Mouse (Mus musculus) heart, adult 2 months (tissue): ENCODE results near the gene Pip4p1. TPM values are rescaled to one million over a fixed set of nuclear protein-coding genes. Genes with fewer than 3 reads are reported as not detected.
"Not testable (repeated sequence)": the region's sequence is repeated elsewhere in the genome, so short reads cannot be mapped to it uniquely, and the experiment has no call there.

Experiments used
- DNase-seq, 2 experiments: peaks; one replicate each; pipeline ENCODE4 v3.0.0; 2021
- H3K27ac ChIP-seq: fragments of 200-600 bp; 2 replicates; pipeline ENCODE4 v1.8.1; 2022
- H3K27me3 ChIP-seq: fragments of 200-500 bp; 2 replicates; pipeline ENCODE4 v1.6.1; 2012; ENCODE audit warnings: mild to moderate bottlenecking, low read length, inconsistent platforms, mixed read lengths; ENCODE audit not compliant: control insufficient read depth, insufficient read depth
- H3K36me3 ChIP-seq: fragments of 200-500 bp; 2 replicates; pipeline ENCODE4 v1.6.1; 2012; ENCODE audit warnings: low read length, inconsistent platforms; ENCODE audit not compliant: control insufficient read depth, insufficient read depth
- H3K4me1 ChIP-seq: fragments of 200-500 bp; 2 replicates; pipeline ENCODE4 v1.6.1; 2011; ENCODE audit warnings: low read length; ENCODE audit not compliant: control insufficient read depth, insufficient read depth
- H3K4me3 ChIP-seq: fragments of 200-600 bp; 2 replicates; pipeline ENCODE4 v1.8.1; 2022
- H3K79me2 ChIP-seq: fragments of 200-500 bp; replicated peaks from 2 replicates; pipeline ENCODE4 v1.6.1; 2012; ENCODE audit warnings: mild to moderate bottlenecking, inconsistent platforms, low read length, moderate library complexity, mixed read lengths; ENCODE audit not compliant: control insufficient read depth, insufficient read depth
- H3K9ac ChIP-seq: fragments of 200-500 bp; 2 replicates; pipeline ENCODE4 v1.6.1; 2012; ENCODE audit warnings: low read depth, mild to moderate bottlenecking, control low read depth, inconsistent platforms, low read length, mixed read lengths
- CTCF ChIP-seq: fragments of 200-600 bp; IDR thresholded peaks from 2 replicates; pipeline ENCODE4 v1.8.1; 2022; ENCODE audit warnings: antibody characterized with exemption, mild to moderate bottlenecking, moderate library complexity
- EP300 ChIP-seq: fragments of 200-500 bp; IDR thresholded peaks from 2 replicates; pipeline ENCODE4 v1.6.1; 2011; ENCODE audit warnings: low read depth, low read length, control low read depth; ENCODE audit not compliant: insufficient read depth
- POLR2A ChIP-seq: fragments of 200-500 bp; IDR thresholded peaks from 2 replicates; pipeline ENCODE4 v1.6.1; 2011; ENCODE audit warnings: mild to moderate bottlenecking, low read depth, low read length, control low read depth; ENCODE audit not compliant: insufficient read depth
- WGBS: fragments of 180-500 bp; shearing (Covaris S2); methylation state at CpG from one replicate; pipeline ENCODE4 v1.1.7; 2018; 5-methylcytosine and 5-hydroxymethylcytosine counted together
- intact Hi-C: fragments of 180-260 bp; cut with DNase I; formaldehyde crosslinking; loops from one replicate; pipeline ENCODE4 v1.15.1; 2025
- polyA plus RNA-seq: library from polyadenylated mRNA; depleted of rRNA; stranded (reverse); fragments of >200 nt; gene quantifications from 2 replicates; pipeline ENCODE4 v1.2.3, GENCODE M21; 2012
- total RNA-seq, 2 experiments: library from RNA; stranded (reverse); gene quantifications; 2 replicates each; pipeline ENCODE4 v1.2.3; 2021

Pip4p1 gene
- total and polyA plus RNA-seq, 3 experiments: 18.6 to 30.5 (median 27.8) TPM

DNA sequence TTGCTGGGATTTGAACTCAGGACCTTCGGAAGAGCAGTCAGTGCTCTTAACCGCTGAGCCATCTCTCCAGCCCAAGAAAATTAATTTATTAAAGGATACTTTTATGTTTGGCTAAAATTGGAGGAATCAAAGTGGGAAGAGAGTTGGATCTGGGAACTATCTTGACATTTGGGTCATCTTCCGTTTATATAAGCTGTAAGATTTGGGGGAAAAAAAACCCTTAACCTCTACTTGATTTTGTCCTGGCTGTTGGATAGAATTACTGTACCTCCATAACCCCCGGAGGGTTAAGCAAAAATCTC, 25.9 kb downstream of the Pip4p1 start:
- no peaks in the 10 kb centered on the region for H3K4me1 ChIP-seq
- H3K4me3 ChIP-seq: no peak overlapping the region
- H3K27me3 ChIP-seq: no peaks in the 10 kb centered on the region
- no peak overlapping the region for H3K27ac ChIP-seq
- no peaks in the 10 kb centered on the region for H3K79me2 ChIP-seq
- DNase-seq: no peak
- intact Hi-C loops: no loop called here
- TF ChIP-seq POLR2A (no peak), EP300 (no peak), CTCF (no peak)
- no peaks in the 10 kb centered on the region for H3K36me3 ChIP-seq
- 90% methylated on average over 4 of the region's 4 CpGs for WGBS
- no peak overlapping the region for H3K9ac ChIP-seq

DNA sequence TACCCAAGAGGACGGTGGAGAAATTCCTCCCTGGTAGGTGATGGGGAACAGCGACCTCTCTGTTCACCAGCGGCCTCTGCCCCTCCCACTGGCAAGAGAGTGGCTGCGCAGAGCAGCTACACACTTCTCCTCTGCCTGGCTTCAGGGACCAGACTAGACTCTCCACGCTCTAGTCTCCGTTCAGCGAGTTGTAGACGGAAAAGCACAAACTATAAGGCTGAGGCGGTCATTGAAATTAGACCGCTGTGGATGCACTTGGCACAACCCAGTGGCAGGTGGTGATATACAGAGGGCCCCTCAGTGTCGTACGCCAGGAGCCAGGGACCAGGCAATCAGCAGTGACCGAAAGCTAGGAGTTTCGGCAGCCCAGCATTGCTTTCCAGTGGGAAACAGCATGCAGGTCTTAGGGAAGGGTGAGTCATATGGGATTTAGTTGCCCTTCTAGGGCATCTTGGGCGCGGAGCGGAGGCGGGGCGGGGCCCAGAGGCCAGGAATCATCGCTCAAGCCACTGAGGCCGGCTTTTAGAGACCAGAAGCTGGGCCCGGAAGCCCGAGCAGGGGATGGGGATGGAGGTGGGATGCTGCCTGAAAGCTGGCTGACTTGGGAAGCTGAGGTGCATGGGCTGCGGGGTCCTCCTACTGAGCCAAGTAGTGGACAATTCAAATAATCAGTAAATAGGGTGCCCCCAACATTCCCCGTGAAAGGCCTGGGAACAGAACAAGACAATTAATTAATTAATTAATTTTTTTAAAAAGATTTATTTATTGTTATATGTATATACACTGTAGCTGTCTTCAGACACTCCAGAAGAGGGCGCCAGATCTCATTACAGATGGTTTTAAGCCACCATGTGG, 26.5 kb downstream of the Pip4p1 start:
- Histone ChIP-seq H3K4me1 (no peaks in the 10 kb centered on the region), H3K4me3 (peak overlapping the region; percentile 32; the same call in 1 of the 2 replicates), H3K36me3 (no peaks in the 10 kb centered on the region), H3K9ac (peak overlapping the region; percentile 21), H3K27me3 (no peaks in the 10 kb centered on the region), H3K27ac (no peak overlapping the region), H3K79me2 (no peaks in the 10 kb centered on the region)
- peak; percentile 42 to 50 for DNase-seq
- TF ChIP-seq POLR2A (no peak), CTCF (peak; percentile 60), EP300 (no peak)
- 14% methylated on average over 26 of the region's 26 CpGs for WGBS
- intact Hi-C loops: no loop called here

DNA sequence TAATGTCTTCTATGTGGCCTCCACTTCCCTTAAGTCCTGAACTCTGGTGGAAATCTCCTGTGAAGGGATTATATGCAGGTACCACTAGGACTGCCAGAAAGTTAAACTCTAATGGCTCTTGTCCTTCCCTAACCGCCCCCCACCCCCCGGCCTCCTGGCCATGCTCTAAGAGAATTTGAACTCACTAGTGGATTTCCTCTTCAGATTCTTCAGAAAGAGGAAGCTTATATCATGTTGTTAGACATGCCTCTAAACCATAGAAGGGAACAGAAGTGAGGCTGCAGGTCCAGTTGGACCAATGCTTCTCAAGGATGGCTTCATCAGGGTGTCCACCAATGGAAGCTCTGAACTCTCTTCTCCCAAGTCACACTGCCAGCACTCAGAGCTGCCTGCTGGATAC, 32.7 kb downstream of the Pip4p1 start:
- WGBS: 87% methylated on average over 2 of the region's 2 CpGs
- peak overlapping the region; percentile 91; the same call in 1 of the 2 replicates for H3K27ac ChIP-seq
- H3K4me1 ChIP-seq, H3K4me3 ChIP-seq, DNase-seq, H3K9ac ChIP-seq, H3K27me3 ChIP-seq, intact Hi-C loops, H3K79me2 ChIP-seq, H3K36me3 ChIP-seq: not testable (repeated sequence)

DNA sequence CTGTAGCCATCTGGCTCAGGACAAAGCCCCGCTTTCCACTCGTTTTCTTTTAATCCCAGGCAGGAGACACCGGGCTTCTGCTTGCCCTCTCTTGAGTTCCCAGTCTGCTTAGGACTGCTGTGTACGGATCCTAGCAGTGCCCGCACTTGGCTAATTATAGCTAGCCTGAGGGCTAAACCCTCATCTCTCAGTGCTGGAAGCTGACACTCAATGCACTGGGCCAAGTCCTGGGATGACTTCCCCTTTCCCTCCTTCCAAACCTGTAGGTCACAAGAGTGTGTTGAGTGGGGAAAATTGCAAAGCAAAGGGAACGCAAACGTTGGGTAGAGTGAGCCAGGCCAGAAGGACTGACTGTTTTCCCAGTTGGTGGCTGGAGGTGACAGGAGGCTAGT, 33.3 kb downstream of the Pip4p1 start, which contains the start of gene Klhl33:
TSS of gene Klhl33 (minus strand) at position 134 of the 392 bp plus-strand sequence.
- peak; percentile 54; the same call in 1 of the 2 replicates for TF ChIP-seq EP300
- TF ChIP-seq POLR2A: peak; percentile 62; the same call in 1 of the 2 replicates
- no peak for TF ChIP-seq CTCF
- intact Hi-C loops: no loop called here
- no peaks in the 10 kb centered on the region for H3K27me3 ChIP-seq
- peaks cover 4% of the 10 kb centered on the region for H3K4me1 ChIP-seq
- DNase-seq: peak; percentile 52 to 57
- peak within 1 kb of the TSS; percentile 91 for H3K27ac ChIP-seq
- H3K36me3 ChIP-seq: no peaks in the 10 kb centered on the region
- H3K9ac ChIP-seq: peak within 1 kb of the TSS; percentile 41
- no peaks in the 10 kb centered on the region for H3K79me2 ChIP-seq
- 33% methylated on average over 7 of the region's 7 CpGs for WGBS
- peak within 1 kb of the TSS; percentile 32 for H3K4me3 ChIP-seq

DNA sequence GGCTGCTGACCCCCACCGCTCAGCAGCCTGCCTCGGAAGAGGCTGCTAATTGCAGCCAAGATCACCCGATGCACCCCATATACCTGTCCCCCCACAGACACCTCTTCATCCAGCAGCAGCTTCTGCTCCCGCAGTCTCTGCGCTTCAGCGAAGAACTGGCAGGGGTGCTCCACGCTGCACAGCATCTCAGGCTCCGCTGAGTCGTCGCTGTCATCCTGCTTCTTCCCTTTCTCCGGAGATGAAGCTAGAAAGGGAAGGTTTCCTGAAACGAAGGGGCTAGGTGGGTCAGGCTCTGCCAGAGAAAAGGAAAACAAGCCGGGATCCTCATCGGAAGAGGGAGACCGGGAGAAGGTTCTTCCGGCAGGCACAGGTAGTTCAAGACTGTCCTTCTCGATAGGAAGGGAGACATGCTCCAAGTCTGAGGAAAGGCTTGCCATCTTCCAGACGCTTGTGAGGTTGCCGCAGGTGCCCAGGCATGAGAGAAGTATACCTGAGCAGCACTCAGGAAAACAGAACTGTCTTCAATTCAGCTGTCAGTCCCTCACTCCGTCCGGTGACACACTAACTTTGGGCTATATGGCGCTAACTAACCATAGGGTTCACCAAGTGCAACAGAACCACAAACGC, 33.8 kb downstream of the Pip4p1 start:
- Histone ChIP-seq H3K9ac (peak overlapping the region; percentile 41), H3K27ac (peak overlapping the region; percentile 91), H3K27me3 (no peaks in the 10 kb centered on the region), H3K79me2 (no peaks in the 10 kb centered on the region), H3K4me3 (peak overlapping the region; percentile 32), H3K4me1 (peaks cover 4% of the 10 kb centered on the region), H3K36me3 (no peaks in the 10 kb centered on the region)
- intact Hi-C loops: no loop called here
- TF ChIP-seq EP300 (no peak), POLR2A (no peak), CTCF (no peak)
- no peak for DNase-seq
- WGBS: 24% methylated on average over 23 of the region's 23 CpGs

DNA sequence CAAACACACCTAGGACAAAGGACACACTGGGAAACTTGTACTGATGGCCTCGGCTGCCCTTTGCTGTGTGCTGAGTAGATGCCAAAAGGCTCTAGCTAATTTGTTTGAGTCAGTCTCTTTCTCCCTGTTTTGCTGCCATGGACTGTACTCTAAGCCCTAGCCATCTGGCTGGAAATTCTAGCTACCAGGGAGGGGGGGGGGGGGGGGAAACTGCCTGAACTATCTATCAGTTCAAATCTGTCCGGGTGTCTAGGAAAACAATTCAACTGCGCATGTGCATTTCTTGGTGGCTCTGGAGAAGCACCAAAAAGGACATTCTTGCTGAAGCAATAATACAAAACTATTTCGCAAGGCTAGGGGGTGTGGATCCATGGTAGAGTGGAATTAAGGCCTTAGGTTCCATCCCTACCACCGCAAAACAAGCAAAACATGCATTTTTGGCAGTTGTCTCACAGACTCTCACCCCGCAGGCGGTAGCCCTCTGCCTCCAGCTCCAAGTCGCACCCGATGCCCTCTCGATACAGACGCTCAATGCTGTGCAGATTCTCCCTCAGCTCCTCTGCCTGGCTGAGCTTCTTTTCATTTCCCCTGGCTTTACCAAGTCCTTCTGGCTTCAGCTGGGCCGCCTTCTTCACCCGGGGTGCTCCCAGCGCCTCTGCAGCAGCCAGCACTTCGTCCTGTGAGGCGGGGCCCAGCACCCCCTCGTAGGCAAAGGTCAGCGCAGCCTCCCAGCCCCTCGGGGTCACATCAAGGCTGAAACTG, 34.5 kb downstream of the Pip4p1 start:
- H3K9ac ChIP-seq: peak overlapping the region; percentile 41
- 14% methylated on average over 19 of the region's 19 CpGs for WGBS
- peak overlapping the region; percentile 91 for H3K27ac ChIP-seq
- no peaks in the 10 kb centered on the region for H3K27me3 ChIP-seq
- intact Hi-C loops: no loop called here
- H3K4me3 ChIP-seq: peak overlapping the region; percentile 32
- peaks cover 4% of the 10 kb centered on the region for H3K4me1 ChIP-seq
- DNase-seq: peak; percentile 77 to 83
- no peak for TF ChIP-seq EP300
- TF ChIP-seq CTCF: no peak
- peak; percentile 36; the same call in 1 of the 2 replicates for TF ChIP-seq POLR2A
- no peaks in the 10 kb centered on the region for H3K36me3 ChIP-seq
- no peaks in the 10 kb centered on the region for H3K79me2 ChIP-seq
